Mouse (Mus musculus): Measurements from ENCODE around the gene Gm4846.

DNA sequence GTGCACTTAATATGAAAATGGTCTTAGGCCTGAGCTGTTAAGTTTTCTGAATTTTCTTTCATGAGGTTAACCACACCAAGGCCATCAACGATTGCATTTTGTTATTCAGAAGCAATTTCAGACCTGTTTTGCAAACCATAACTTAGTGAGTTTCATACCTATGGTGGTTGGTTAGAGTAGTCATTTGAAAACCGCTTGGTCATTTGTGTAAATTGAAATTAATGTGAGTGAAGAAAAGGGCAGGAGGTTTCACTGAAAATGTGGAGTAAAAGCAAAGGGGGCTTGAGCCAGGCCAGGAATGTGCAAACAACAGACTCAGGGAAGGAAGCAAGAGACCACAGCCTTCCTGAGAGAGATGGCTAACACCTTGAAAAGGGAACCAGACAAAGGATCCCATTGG lies 17.9 kb downstream of the Gm4846 start:
- TF ChIP-seq POLR2A (IDR thresholded peaks at IDR 0.05; ENCODE audit: low read depth, low read length) (no peak), CTCF (IDR thresholded peaks at IDR 0.05; ENCODE audit: extremely low read depth, insufficient read depth, insufficient read length, insufficient replicate concordance) (no peak)
